Mouse (Mus musculus) ES-Bruce4 (cell line): ENCODE results near the gene Spata21. TPM values are rescaled to one million over a fixed set of nuclear protein-coding genes. Genes with fewer than 3 reads are reported as not detected.

ENCODE experiments used
- H3K27ac ChIP-seq: 2 replicates; pipeline ENCODE4 v1.5.1; 2012; ENCODE audit warnings: low read length, inconsistent platforms; ENCODE audit not compliant: insufficient read depth
- H3K27me3 ChIP-seq: 2 replicates; pipeline ENCODE4 v1.6.1; 2012; ENCODE audit warnings: mild to moderate bottlenecking, low read length, inconsistent platforms; ENCODE audit not compliant: control insufficient read depth, poor library complexity, insufficient read depth, severe bottlenecking
- H3K36me3 ChIP-seq: 2 replicates; pipeline ENCODE4 v1.6.1; 2012; ENCODE audit warnings: inconsistent platforms, mild to moderate bottlenecking, low read length, moderate library complexity; ENCODE audit not compliant: control insufficient read depth, poor library complexity, insufficient read depth, severe bottlenecking
- H3K4me1 ChIP-seq: one replicate; pipeline ENCODE4 v1.8.1; 2011; ENCODE audit warnings: low read length; ENCODE audit not compliant: control insufficient read depth, insufficient read depth
- H3K4me3 ChIP-seq: 2 replicates; pipeline ENCODE4 v1.5.1; 2011; ENCODE audit warnings: low read depth, mild to moderate bottlenecking, low read length
- H3K9ac ChIP-seq: 2 replicates; pipeline ENCODE4 v1.6.1; 2012; ENCODE audit warnings: low read depth, mild to moderate bottlenecking, inconsistent platforms; ENCODE audit not compliant: poor library complexity, severe bottlenecking
- H3K9me3 ChIP-seq: replicated peaks from 2 replicates; pipeline ENCODE4 v1.6.1; 2012; ENCODE audit warnings: mild to moderate bottlenecking, low read length, inconsistent platforms; ENCODE audit not compliant: control insufficient read depth, poor library complexity, insufficient read depth, severe bottlenecking
- CTCF ChIP-seq: IDR thresholded peaks from one replicate; pipeline ENCODE4 v1.8.1; 2011; ENCODE audit warnings: low read depth, low read length
- EP300 ChIP-seq: IDR thresholded peaks from 2 replicates; pipeline ENCODE4 v1.6.1; 2011; ENCODE audit warnings: low read depth, low read length; ENCODE audit not compliant: insufficient read depth
- POLR2A ChIP-seq: IDR thresholded peaks from one replicate; pipeline ENCODE4 v1.8.1; 2011; ENCODE audit warnings: low read length; ENCODE audit not compliant: insufficient read depth
- polyA plus RNA-seq: library from polyadenylated mRNA; stranded (reverse); fragments of >200 nt; gene quantifications from 2 replicates; pipeline ENCODE4 v1.2.4, GENCODE M21; 2011; ENCODE audit warnings: low read depth; ENCODE audit not compliant: missing spikeins, insufficient read depth, insufficient read length

The Spata21 gene
- polyA plus RNA-seq, 1 experiment = not detected

DNA sequence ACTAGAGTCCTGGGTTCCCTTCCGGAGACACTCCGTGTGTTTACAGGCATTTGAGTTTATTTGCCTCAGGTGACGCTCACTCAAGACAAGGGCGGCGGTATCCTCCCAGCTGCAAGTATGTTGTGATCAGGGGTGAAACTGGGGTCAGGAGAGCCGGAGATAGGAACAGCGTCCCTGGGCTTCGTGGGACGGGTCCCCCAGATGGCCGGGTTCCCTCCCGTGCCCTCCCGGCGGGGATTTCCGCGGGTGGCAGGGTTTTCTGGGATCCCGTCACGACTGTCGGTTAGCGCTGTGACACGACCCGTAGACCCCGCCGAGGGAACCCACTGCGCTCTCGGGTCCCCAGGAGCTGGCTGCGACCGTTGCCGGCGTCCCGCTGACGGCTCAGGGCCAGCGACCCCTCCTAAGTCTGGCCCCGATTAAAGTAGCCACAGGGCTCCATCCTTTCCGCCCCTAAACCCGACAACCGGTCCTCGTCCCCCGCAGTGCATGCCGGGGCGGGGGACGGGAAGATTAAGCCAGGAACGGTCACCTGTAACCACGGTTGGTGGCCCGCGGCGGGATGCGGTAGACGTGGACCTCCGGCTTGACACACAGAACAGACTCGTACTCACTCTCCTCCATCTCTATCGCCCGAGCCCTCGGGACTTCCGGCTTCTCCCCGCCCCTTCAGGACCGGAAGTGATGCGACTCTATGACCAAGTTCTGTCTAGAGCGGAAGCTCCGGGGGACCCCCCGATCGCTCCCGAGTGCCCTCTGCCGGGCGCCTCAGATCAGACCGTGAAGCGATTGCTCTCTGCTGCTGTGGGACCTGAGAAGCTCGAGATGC, 10.2 kb upstream of the Spata21 start, which contains the start of gene Necap2:
TSS of gene Necap2 (minus strand) at position 677 of the 829 bp plus-strand sequence.
- H3K4me1 ChIP-seq = no peaks in the 10 kb centered on the region
- H3K27me3 ChIP-seq = no peaks in the 10 kb centered on the region
- H3K27ac ChIP-seq = peak within 1 kb of the TSS; percentile 30; the same call in 1 of the 2 replicates
- peak within 1 kb of the TSS; percentile 89 for H3K4me3 ChIP-seq
- no peaks in the 10 kb centered on the region for H3K36me3 ChIP-seq
- H3K9me3 ChIP-seq = no peaks in the 10 kb centered on the region
- TF ChIP-seq POLR2A = peak; percentile 96
- TF ChIP-seq EP300 = 0 out of 2 replicates have a peak, but pooled peaks have one; percentile 45
- peak; percentile 55 for TF ChIP-seq CTCF
- peak within 1 kb of the TSS; percentile 71 for H3K9ac ChIP-seq

DNA sequence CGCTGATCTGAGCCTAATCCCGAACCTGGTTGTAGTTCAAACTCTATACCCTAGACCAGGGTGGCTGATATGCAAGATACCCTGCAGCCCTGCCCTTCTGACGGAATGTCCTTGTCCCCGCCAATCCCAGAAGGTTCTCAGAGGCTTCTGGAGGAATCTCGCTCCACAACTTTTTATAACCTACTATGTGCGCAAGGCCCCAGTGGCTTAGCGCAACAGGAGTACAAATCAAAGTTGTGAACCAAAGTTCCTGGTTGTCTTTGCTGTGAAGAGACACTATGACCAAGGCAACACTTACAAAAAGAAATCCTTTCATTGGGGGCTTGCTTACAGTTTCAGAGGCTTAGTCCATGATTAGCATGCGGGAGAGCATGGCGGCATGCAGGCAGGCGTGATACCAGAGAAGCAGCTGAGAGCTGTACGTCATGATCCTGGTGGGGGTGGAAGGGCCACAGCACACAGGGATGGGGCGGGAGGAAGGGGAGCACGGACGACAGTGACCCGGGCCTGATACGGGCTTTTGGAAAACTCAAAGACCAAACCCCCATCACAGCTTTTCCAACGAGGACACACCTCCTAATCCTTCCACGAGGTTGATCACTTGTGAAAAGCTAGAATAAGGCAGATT, 9.5 kb upstream of the Spata21 start:
- H3K9me3 ChIP-seq = no peaks in the 10 kb centered on the region
- H3K36me3 ChIP-seq = no peaks in the 10 kb centered on the region
- H3K27ac ChIP-seq = peak overlapping the region; percentile 30; the same call in 1 of the 2 replicates
- H3K9ac ChIP-seq = peak overlapping the region; percentile 71
- H3K27me3 ChIP-seq = no peaks in the 10 kb centered on the region
- TF ChIP-seq EP300 = no peak
- TF ChIP-seq CTCF = no peak
- TF ChIP-seq POLR2A = no peak
- H3K4me1 ChIP-seq = no peaks in the 10 kb centered on the region
- peak overlapping the region; percentile 67 for H3K4me3 ChIP-seq

DNA sequence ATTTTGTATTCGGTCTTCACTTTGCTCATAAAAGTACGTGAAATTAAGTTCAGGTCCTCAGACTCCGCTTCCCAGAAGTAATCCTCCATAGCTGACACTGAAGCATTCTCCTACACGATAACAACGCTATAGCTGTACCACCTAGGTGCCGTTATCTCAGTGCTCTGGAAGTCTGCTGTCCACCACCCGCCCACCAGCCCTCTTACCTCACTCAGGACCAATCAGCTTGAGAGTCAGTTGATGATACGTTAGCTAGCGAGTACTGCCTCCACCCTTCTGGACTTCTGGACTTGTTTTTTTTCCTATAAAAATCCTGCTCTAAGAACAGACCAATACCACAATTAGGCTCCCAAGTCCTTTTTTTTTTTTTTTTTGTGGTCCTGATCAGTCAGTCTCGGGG, 1.3 kb upstream of the Spata21 start:
- Histone ChIP-seq H3K27me3 (no peaks in the 10 kb centered on the region), H3K36me3 (no peaks in the 10 kb centered on the region), H3K27ac (no peak overlapping the region), H3K9me3 (no peaks in the 10 kb centered on the region), H3K4me3 (no peak overlapping the region), H3K9ac (no peak overlapping the region), H3K4me1 (no peaks in the 10 kb centered on the region)
- TF ChIP-seq EP300 = no peak
- TF ChIP-seq CTCF = no peak
- no peak for TF ChIP-seq POLR2A

DNA sequence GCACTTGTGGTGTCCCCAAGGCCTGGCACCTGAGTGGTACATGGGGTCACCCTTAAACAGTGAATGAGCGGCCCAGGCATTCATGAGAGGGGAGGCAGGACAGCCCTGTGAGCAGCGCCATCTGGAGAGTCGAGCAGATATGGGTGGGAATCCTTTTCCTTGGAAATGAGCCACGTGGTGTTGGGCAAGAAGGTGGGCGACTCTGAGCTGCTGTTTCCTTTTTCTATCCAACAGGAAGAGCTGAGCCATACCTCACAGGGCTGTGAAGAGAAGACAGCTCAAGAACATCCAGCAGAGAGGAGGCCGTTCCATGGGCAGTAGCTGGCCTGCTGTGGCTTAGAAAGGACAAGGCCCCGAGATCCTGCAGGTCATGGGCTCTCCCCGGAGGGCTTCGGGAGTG, 581 bp downstream of the Spata21 start:
- Histone ChIP-seq H3K27me3 (no peaks in the 10 kb centered on the region), H3K9ac (no peak overlapping the region), H3K36me3 (no peaks in the 10 kb centered on the region), H3K4me3 (no peak overlapping the region), H3K27ac (no peak overlapping the region), H3K9me3 (no peaks in the 10 kb centered on the region), H3K4me1 (no peaks in the 10 kb centered on the region)
- no peak for TF ChIP-seq CTCF
- TF ChIP-seq EP300 = no peak
- TF ChIP-seq POLR2A = no peak

DNA sequence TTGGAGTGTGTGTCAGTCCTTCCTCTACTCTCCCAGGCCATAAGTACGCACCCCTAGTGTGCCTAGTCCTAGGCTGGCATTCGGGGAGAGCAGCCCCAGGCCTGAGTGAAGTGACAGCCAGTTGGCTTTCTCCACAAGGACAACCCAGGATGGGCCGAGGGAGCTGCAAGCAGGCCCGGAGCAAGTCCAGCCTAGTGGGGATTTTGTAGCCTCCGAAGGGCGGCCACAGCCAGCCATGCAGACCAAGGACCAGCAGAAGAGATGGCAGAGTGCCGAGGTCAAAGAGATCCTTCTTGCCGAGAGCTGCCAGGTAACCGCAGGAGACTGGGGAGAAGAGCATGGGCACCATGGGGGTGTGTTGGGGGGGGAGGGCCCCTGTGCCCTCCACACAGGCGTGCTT, 6.9 kb downstream of the Spata21 start:
- peak overlapping the region; percentile 12; the same call in 1 of the 2 replicates for H3K4me3 ChIP-seq

DNA sequence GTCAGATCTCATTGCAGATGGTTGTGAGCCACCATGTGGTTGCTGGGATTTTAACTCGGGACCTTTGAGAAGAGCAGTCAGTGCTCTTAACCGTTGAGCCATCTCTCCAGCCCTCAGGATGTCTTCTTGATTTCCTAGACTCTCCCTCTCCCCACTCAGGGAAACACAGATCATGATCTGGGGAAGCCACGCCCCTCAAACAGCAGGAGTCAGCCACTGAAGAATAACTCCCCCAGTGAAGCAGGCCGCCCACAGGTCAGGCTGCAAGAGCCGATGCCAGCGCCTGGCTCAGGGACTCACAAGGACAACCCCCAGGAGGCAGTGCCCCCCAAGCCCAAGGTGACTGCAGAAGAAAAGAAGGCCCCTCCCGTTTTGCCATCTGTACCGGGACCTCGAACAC, 8.6 kb downstream of the Spata21 start:
- Histone ChIP-seq H3K4me1 (peaks cover 3% of the 10 kb centered on the region), H3K36me3 (no peaks in the 10 kb centered on the region), H3K4me3 (no peak overlapping the region), H3K27me3 (no peaks in the 10 kb centered on the region), H3K9ac (no peak overlapping the region), H3K27ac (no peak overlapping the region), H3K9me3 (no peaks in the 10 kb centered on the region)
- no peak for TF ChIP-seq POLR2A
- TF ChIP-seq EP300 = no peak
- no peak for TF ChIP-seq CTCF

More for the DNA sequence above, 6.9 kb downstream of the Spata21 start:
- Histone ChIP-seq H3K27ac (no peak overlapping the region), H3K36me3 (no peaks in the 10 kb centered on the region), H3K9me3 (no peaks in the 10 kb centered on the region), H3K4me1 (peaks cover 2% of the 10 kb centered on the region), H3K27me3 (no peaks in the 10 kb centered on the region), H3K9ac (no peak overlapping the region)
- no peak for TF ChIP-seq CTCF
- no peak for TF ChIP-seq POLR2A
- no peak for TF ChIP-seq EP300
